Mouse (Mus musculus) splenic B cell, adult 2 months (primary cell): ENCODE measurements at regions not wholly inside any gene's neighbourhood (a gene's known extent, or its start where the extent isn't known, plus 50 kb on each side); places are given as distances from the start of the nearest gene placed in this dataset.
A peak's percentile ranks its signal among the peaks of the same experiment; 100 is the strongest.

Experiments
- DNase-seq: peaks from one replicate; pipeline ENCODE4 v3.0.0-alpha.2; 2011; ENCODE audit warnings: low read depth, low spot score
- H3K27me3 ChIP-seq: 2 replicates; pipeline ENCODE4 v1.6.1; 2012; ENCODE audit warnings: mild to moderate bottlenecking, low read length, moderate library complexity, mixed read lengths; ENCODE audit not compliant: control insufficient read depth, poor library complexity, insufficient read depth, severe bottlenecking
- H3K36me3 ChIP-seq: 2 replicates; pipeline ENCODE4 v1.6.1; 2012; ENCODE audit warnings: mild to moderate bottlenecking, low read length, moderate library complexity, mixed read lengths; ENCODE audit not compliant: control insufficient read depth, poor library complexity, insufficient read depth, severe bottlenecking

- peak; percentile 59 for DNase-seq
- Histone ChIP-seq H3K27me3 (no peaks in the 10 kb centered on the region; the same call in 1 of the 2 replicates), H3K36me3 (no peaks in the 10 kb centered on the region)
These were observed 51.2 kb upstream of the Tmem72 start for GRCm38 (mm10) chr6:116767738-116768522.

- Histone ChIP-seq H3K27me3 (no peaks in the 10 kb centered on the region), H3K36me3 (no peaks in the 10 kb centered on the region)
- DNase-seq = peak; percentile 24
These were observed 58.4 kb upstream of the Tmem72 start for GRCm38 (mm10) chr6:116774954-116775675.

DNA sequence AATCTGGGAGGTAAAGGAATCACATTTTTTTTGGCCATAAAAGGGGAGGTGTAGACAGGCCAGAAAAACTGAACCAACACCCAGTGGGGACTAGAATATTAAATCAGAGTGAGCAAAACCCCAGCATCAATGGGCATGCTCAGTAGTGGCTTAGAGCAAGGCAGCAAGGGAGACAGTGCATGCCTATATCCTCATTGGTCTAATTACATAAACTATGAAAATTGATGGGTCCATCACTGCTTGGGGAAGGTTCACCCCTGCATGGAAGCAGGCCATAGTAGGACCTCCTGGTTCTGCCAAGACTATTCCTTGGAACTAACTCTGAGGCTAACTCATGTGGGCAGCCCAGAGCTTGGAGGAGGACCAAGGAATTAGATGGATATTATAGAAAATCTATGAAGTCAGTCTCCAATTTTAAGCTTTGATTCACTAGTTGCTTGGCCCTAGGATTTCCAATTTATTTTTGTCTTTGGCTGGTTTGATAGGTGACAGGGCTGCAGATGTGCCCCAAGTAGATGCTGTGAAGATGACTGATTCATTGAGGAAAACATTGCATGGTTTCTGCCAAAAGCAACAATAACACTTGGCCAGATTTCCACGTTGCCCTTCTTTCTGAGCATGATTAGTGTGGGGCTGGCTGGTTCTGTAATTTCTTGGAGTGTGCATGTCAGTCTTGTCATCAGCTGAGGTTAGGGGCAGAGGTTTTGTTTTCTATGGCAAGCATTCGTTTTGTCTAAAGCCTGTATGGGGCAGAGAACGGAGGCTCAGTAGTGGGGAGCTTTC lies 70.0 kb upstream of the Tmem72 start:
- no peak for DNase-seq
- H3K27me3 ChIP-seq = no peaks in the 10 kb centered on the region; the same call in 1 of the 2 replicates
- no peaks in the 10 kb centered on the region for H3K36me3 ChIP-seq

- H3K36me3 ChIP-seq = no peaks in the 10 kb centered on the region
- H3K27me3 ChIP-seq = no peaks in the 10 kb centered on the region
- DNase-seq = no peak
These were observed 76.7 kb upstream of the Tmem72 start for GRCm38 (mm10) chr6:116793321-116793960.

GRCm38 (mm10) chr6:116793961-116794336 lies 77.2 kb upstream of the Tmem72 start:
- no peak for DNase-seq
- Histone ChIP-seq H3K27me3 (no peaks in the 10 kb centered on the region; the same call in 1 of the 2 replicates), H3K36me3 (no peaks in the 10 kb centered on the region)

DNA sequence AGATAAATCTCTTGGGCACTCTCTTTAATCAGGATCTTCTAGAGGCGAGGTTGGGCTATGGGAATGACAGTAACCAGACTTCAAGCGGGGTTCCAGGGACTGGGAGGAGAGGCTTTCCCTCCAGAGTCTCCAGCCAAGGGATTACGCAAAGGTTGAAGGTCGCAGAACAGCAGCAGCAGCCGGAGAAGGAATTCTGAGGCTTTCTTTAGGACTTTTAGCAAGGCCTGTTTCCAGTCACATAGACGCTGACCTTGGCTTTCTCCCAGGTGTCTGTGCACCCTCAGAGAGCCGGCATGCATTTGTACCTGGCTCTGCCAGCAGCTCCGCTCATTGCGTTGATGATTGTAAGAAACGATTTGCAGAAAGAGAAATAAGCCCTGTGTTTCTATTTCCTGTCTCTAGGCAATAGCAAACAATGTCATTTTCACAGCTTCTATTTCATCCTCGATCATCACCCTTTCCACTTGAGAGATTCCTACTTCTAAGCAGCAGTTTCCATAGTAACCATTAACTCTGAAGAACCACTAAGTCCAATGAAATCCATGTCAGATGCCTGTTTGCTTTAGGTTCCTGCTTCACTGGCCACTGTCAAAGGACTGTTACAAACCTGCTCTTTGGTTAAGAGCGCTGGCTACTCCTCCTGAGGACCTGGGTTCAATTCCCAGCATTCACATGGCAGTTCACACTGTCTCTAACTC lies 104.7 kb upstream of the Tmem72 start:
- DNase-seq = no peak
- no peaks in the 10 kb centered on the region for H3K36me3 ChIP-seq
- no peaks in the 10 kb centered on the region for H3K27me3 ChIP-seq

GRCm38 (mm10) chr6:116822605-116823004 lies 105.9 kb upstream of the Tmem72 start:
- no peak for DNase-seq
- no peaks in the 10 kb centered on the region for H3K27me3 ChIP-seq
- H3K36me3 ChIP-seq = no peaks in the 10 kb centered on the region

GRCm38 (mm10) chr6:116825628-116826027 lies 108.9 kb upstream of the Tmem72 start:
- DNase-seq = no peak
- H3K27me3 ChIP-seq = no peaks in the 10 kb centered on the region
- no peaks in the 10 kb centered on the region for H3K36me3 ChIP-seq

DNA sequence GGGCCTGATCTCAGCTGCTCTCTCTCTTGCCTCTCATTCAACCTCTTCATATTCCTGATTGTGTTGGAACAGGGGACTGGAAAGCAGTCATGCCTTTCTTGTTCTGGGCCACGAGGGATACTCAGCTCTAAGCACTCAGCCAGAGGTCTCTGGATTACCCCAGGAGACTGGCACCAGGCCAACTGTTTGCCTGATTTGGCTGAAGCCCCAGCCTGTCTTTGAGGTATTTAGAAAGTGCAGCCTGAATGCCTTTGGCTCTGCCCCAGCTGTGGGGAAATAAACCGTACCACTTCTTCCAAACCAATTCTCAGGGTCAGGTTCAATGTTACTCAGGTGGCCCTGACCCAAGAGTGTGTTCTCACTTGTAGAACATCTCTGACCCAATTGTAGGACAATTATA lies 112.6 kb upstream of the Tmem72 start:
- no peak for DNase-seq
- Histone ChIP-seq H3K27me3 (no peaks in the 10 kb centered on the region), H3K36me3 (no peaks in the 10 kb centered on the region)

GRCm38 (mm10) chr6:116845990-116846862 lies 129.5 kb upstream of the Tmem72 start:
- DNase-seq = no peak
- Histone ChIP-seq H3K36me3 (no peaks in the 10 kb centered on the region), H3K27me3 (no peaks in the 10 kb centered on the region)

GRCm38 (mm10) chr6:116848538-116849093 lies 131.9 kb upstream of the Tmem72 start:
- H3K36me3 ChIP-seq = no peaks in the 10 kb centered on the region
- no peak for DNase-seq
- H3K27me3 ChIP-seq = no peaks in the 10 kb centered on the region

DNA sequence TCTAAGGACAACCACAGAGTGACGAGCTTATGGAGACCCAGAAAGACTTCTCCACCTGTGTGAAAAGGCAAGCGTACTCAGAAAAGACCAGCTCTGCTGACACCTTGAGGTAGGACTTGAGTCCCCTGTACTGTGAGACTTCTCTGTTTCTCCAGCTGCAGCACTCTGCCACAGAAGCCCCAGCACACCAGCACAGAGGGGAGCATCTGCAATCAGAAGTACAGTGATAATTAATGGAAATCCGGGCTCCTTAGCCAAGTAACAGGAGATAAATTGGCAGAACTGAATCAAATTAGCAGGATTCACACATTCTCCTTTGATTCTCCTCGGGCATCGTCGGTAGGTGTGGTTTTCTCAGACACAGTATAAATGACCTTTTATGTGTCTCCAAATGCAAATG lies 137.3 kb upstream of the Tmem72 start:
- no peak for DNase-seq
- Histone ChIP-seq H3K27me3 (no peaks in the 10 kb centered on the region), H3K36me3 (no peaks in the 10 kb centered on the region)

- no peak for DNase-seq
These were observed 139.4 kb upstream of the Tmem72 start for GRCm38 (mm10) chr6:116856093-116856492.

More at GRCm38 (mm10) chr6:116856093-116856492, 139.4 kb upstream of the Tmem72 start:
- Histone ChIP-seq H3K36me3 (no peaks in the 10 kb centered on the region), H3K27me3 (no peaks in the 10 kb centered on the region)
